Mouse (Mus musculus) gastrocnemius, adult 8-10 months (tissue): ENCODE results near the gene Sh3bp5. TPM values are rescaled to one million over a fixed set of nuclear protein-coding genes. Genes with fewer than 3 reads are reported as not detected.

Experiments used
- total RNA-seq, 4 experiments: library from RNA; stranded (reverse); gene quantifications; 2 replicates each; pipeline ENCODE4 v1.2.4; 2022

The Sh3bp5 gene
- total RNA-seq, 4 experiments from 2014 or later, result 38.1 to 56.9 (median 50.0) TPM

Other genes starting within 250 kb of the Sh3bp5 start
- gene Tnnc1, start 227.8 kb downstream of the Sh3bp5 start, total RNA-seq, result 100 to 1,000 TPM; 451 to 634 (median 529) TPM
- gene Nisch, start 219.1 kb downstream of the Sh3bp5 start, total RNA-seq, result 10 to 100 TPM; 49.1 to 60.3 (median 53.8) TPM
- gene Sema3g, start 218.2 kb downstream of the Sh3bp5 start, total RNA-seq, result 1 to 10 TPM; 3.8 to 4.9 (median 4.5) TPM
- gene Phf7, start 184.8 kb downstream of the Sh3bp5 start, total RNA-seq, result 10 to 100 TPM; 11.2 to 11.7 (median 11.6) TPM
- 10 to 100 TPM; 46.3 to 57.2 (median 48.7) TPM for gene Bap1, start 184.6 kb downstream of the Sh3bp5 start, total RNA-seq
- under 1 TPM in 2 of 4 experiments, not detected in 2; 0.05 to 0.11 TPM for gene Dnah1, start 112.2 kb downstream of the Sh3bp5 start, total RNA-seq
- gene Capn7, start 99.4 kb downstream of the Sh3bp5 start, total RNA-seq, result 10 to 100 TPM; 27.0 to 33.1 (median 30.5) TPM
- gene Eaf1, start 58.3 kb upstream of the Sh3bp5 start, total RNA-seq, result 10 to 100 TPM in 2 of 4 experiments, 1 to 10 TPM in 2; 8.5 to 13.8 (median 9.7) TPM
- 10 to 100 TPM in 1 of 4 experiments, 1 to 10 TPM in 3; 5.6 to 10.3 (median 7.0) TPM for gene Mettl6, start 59.0 kb upstream of the Sh3bp5 start, total RNA-seq
- gene Colq, start 155.3 kb upstream of the Sh3bp5 start, total RNA-seq, result 1 to 10 TPM; 5.7 to 7.2 (median 6.1) TPM
- not detected for gene Gm49387, start 204.8 kb upstream of the Sh3bp5 start, total RNA-seq
- gene Btd, start 204.9 kb upstream of the Sh3bp5 start, total RNA-seq, result 1 to 10 TPM; 3.6 to 5.5 (median 4.4) TPM
- 1 to 10 TPM; 5.9 to 7.6 (median 6.4) TPM for gene Hacl1, start 205.2 kb upstream of the Sh3bp5 start, total RNA-seq